Mouse (Mus musculus): ENCODE data around the gene Sned1. TPM values are rescaled to one million over a fixed set of nuclear protein-coding genes. Genes with fewer than 3 reads are reported as not detected.

Sned1 gene
- polyA plus RNA-seq, 1 experiment: 35.2 TPM

DNA sequence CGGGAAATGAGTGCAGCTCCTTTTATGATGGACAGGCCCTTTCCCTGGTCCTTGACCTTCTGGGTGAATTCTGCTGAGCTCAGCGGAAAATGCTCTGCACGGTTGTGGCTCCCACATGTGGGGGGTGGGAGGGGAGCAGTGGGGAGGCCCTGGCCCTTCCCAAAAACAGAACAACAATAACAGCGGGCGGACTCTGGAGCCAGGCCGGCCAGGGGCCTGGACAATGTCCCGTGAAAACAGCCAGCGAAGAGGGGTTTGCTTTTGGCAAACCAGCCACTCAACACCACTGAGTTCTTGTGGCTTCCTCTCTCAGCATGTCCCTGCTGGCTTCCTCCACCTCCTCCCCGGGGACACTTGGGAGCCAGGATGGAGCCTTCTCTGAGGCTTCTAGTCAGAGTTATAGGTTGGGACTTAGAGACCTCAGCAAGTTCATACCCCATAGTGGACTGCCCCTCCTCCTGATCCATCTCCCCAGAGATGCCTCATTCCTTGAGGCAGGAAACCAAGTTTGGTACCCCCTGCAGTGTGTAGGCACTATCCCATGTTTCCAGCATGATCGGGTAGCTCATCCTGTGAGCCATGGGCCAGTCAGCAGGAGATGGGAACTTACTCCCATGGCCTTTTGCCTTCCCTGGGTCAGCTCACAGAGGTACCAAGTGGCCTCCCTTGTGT, 24.0 kb upstream of the Sned1 start:
- TF ChIP-seq CTCF (IDR thresholded peaks at IDR 0.05; ENCODE audit: borderline replicate concordance, insufficient read depth, low read length) (no peak), POLR2A (IDR thresholded peaks at IDR 0.05; ENCODE audit: low read depth, low read length) (no peak)
- H3K27ac ChIP-seq (ENCODE audit: insufficient read depth, low read length): peak overlapping the region; percentile 7
- peaks cover 10% of the 10 kb centered on the region for H3K4me1 ChIP-seq (ENCODE audit: control insufficient read depth, insufficient read depth, low read length)
- H3K4me3 ChIP-seq (ENCODE audit: insufficient read depth, low read length): no peak overlapping the region

DNA sequence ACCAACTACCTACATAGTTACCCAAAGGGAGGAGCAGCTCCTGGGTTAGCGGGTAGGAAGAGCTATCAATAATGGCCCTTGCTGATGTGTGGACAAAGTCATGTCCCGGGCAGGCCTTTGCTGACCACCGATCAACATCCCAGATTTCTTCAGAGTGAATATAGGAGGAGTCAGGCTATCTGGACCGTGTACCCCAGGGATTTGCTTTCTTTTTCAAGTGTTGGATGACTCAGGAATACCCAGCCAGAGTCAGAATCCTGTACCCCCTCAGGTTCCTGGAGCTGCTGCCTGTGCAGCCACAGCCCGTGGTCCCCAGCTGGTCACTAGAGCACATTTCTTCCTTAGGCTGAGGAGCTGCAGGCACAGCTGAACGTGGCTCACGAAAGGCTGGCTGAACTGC, 23.2 kb upstream of the Sned1 start:
- TF ChIP-seq POLR2A (IDR thresholded peaks at IDR 0.05; ENCODE audit: low read depth, low read length): no peak
- no peak for TF ChIP-seq CTCF (IDR thresholded peaks at IDR 0.05; ENCODE audit: borderline replicate concordance, insufficient read depth, low read length)
- Histone ChIP-seq H3K4me3 (ENCODE audit: insufficient read depth, low read length) (no peak overlapping the region), H3K27ac (ENCODE audit: insufficient read depth, low read length) (peak overlapping the region; percentile 3; the same call in 1 of the 2 replicates), H3K4me1 (ENCODE audit: control insufficient read depth, insufficient read depth, low read length) (peaks cover 10% of the 10 kb centered on the region)

DNA sequence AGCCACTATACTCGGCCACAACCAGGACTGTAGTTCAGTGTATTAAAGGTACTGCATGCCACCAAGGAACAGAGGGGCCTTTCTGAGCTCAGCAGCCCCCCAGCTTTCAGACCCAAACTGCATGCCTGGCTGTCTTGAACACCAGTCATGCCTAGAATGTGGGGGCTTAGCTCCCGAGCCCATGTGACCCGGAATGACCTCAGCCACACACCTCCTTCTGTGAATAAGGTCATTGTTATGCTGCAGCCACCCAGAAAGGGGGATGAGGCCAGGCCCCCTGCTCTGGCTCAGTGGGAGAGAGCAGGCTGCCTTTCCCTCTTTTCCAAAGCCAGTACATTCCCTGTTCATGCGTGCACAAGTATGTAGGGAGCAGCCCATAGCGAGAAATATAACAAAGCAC, 21.0 kb upstream of the Sned1 start:
- Histone ChIP-seq H3K4me1 (ENCODE audit: control insufficient read depth, insufficient read depth, low read length) (peaks cover 10% of the 10 kb centered on the region), H3K4me3 (ENCODE audit: insufficient read depth, low read length) (no peak overlapping the region), H3K27ac (ENCODE audit: insufficient read depth, low read length) (no peak overlapping the region)
- TF ChIP-seq POLR2A (IDR thresholded peaks at IDR 0.05; ENCODE audit: low read depth, low read length): no peak
- TF ChIP-seq CTCF (IDR thresholded peaks at IDR 0.05; ENCODE audit: borderline replicate concordance, insufficient read depth, low read length): no peak

DNA sequence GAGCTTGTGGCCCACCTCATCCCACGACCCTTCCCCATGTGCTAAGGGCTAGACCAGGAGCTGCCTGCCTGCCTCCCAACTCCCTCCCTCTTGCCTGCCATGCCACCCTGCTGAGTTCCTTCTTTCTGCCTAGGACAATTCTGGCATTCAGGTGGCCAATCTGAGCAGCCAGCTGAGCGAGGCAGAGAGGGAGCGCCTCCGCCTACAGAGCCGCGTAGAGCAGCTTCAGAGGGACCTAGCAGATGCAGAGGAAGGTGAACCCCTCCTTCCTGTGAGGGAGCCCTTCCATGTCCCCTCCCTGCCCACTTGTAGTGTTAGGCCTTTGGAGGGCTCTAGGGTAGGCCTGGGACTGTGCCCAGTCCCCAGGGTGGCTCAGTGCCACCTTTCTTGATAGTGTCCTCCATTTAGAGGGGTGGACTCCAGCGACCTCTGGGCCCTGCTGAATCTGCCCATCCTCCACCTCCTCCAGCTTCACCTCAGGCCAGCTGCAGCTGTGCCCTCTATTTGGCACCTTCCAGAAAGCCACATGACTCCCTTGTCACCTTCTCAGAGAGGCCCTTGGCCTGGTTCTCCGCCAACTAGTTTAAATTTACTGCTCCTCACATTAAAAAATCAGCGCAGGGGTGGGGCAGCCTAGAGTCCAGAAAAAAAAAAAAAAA, 18.7 kb upstream of the Sned1 start:
- Histone ChIP-seq H3K4me1 (ENCODE audit: control insufficient read depth, insufficient read depth, low read length) (no peaks in the 10 kb centered on the region), H3K27ac (ENCODE audit: insufficient read depth, low read length) (no peak overlapping the region), H3K4me3 (ENCODE audit: insufficient read depth, low read length) (no peak overlapping the region)
- TF ChIP-seq POLR2A (IDR thresholded peaks at IDR 0.05; ENCODE audit: low read depth, low read length): no peak
- no peak for TF ChIP-seq CTCF (IDR thresholded peaks at IDR 0.05; ENCODE audit: borderline replicate concordance, insufficient read depth, low read length)

DNA sequence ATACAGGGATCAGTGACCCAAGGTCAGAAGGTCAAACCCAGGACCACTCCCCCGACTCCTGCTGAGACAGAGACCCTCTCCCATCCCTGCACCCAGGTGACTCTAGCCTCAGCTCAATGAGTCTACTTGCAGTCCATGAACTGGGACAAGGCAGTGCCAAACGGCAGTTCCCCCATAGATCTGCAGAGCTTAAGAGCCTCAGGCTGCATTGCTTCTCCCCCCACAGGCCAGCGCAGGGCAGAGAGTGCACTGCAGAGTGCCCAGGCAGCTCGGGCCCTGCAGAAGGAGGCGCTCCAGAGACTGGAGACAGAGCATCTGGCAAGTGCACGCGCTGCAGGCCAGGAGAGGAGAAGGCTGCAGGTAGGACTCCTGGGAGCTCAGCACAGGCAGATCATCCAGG, 18.1 kb upstream of the Sned1 start:
- TF ChIP-seq CTCF (IDR thresholded peaks at IDR 0.05; ENCODE audit: borderline replicate concordance, insufficient read depth, low read length) (no peak), POLR2A (IDR thresholded peaks at IDR 0.05; ENCODE audit: low read depth, low read length) (no peak)
- Histone ChIP-seq H3K4me1 (ENCODE audit: control insufficient read depth, insufficient read depth, low read length) (no peaks in the 10 kb centered on the region), H3K27ac (ENCODE audit: insufficient read depth, low read length) (no peak overlapping the region), H3K4me3 (ENCODE audit: insufficient read depth, low read length) (no peak overlapping the region)

DNA sequence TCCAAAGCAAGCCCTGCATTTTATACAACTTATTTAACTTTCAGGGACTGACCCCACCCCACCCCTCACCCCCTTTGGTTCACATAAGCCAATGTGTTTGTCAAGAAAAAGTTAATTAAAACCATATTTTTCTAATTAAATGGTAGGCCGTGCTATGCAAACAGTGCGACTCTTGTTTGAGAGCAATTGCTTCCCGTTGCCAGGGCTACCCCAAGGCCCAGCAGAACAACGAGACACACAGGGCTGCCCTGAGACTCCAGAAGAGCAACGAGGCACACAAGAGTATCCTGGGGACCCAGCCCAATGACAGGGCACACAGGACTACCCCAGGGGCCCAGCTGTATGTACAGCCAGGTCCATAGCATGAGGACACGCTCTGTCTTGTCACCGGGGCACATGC, 14.9 kb upstream of the Sned1 start:
- TF ChIP-seq POLR2A (IDR thresholded peaks at IDR 0.05; ENCODE audit: low read depth, low read length) (no peak), CTCF (IDR thresholded peaks at IDR 0.05; ENCODE audit: borderline replicate concordance, insufficient read depth, low read length) (no peak)
- H3K4me1 ChIP-seq (ENCODE audit: control insufficient read depth, insufficient read depth, low read length): no peaks in the 10 kb centered on the region
- no peak overlapping the region for H3K27ac ChIP-seq (ENCODE audit: insufficient read depth, low read length)
- no peak overlapping the region for H3K4me3 ChIP-seq (ENCODE audit: insufficient read depth, low read length)

DNA sequence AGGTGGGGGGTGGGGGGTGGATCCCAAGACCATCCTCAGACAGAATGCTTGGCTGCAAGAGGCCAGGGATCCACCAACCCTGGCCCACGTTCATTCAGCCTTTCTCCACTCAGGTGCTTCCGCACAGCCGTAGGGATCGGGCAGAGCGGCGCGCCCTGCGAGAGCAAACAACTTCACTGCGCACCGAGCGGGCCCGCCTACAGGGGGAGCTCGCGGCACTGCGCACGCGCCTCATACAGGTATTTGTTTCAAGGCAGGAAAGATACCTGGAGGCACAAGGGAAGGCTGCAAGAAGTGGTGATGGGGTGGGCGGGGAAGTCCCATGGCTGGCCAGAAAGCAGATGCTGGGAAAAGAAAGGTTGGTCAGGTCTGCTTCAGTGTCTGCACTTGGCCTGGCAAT, 11.7 kb upstream of the Sned1 start:
- Histone ChIP-seq H3K27ac (ENCODE audit: insufficient read depth, low read length) (no peak overlapping the region), H3K4me1 (ENCODE audit: control insufficient read depth, insufficient read depth, low read length) (no peaks in the 10 kb centered on the region; the same call in 1 of the 2 replicates), H3K4me3 (ENCODE audit: insufficient read depth, low read length) (no peak overlapping the region)
- TF ChIP-seq POLR2A (IDR thresholded peaks at IDR 0.05; ENCODE audit: low read depth, low read length) (no peak), CTCF (IDR thresholded peaks at IDR 0.05; ENCODE audit: borderline replicate concordance, insufficient read depth, low read length) (peak; percentile 42; the same call in 1 of the 2 replicates)

DNA sequence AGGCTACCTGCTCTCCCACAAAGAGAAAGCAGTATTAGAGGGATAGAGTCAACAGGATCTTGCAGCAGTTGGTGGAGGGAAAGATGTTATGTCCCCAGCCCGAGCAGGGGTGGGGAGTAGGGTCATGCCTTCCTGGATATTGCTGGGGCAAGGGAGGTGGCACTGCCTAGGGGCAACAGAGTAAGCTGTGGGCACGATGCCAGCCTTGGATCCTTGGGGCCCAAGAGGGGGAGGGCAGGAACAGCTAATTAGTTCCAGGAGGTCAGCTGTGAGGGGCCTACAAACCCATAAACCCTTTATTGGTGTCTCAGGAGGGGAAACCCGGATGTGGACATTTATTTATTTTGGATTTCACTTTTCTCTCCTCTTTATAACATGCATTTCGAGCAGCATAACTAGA, 10.4 kb upstream of the Sned1 start:
- H3K4me3 ChIP-seq (ENCODE audit: insufficient read depth, low read length): no peak overlapping the region
- H3K4me1 ChIP-seq (ENCODE audit: control insufficient read depth, insufficient read depth, low read length): no peaks in the 10 kb centered on the region; the same call in 1 of the 2 replicates
- no peak overlapping the region for H3K27ac ChIP-seq (ENCODE audit: insufficient read depth, low read length)
- no peak for TF ChIP-seq CTCF (IDR thresholded peaks at IDR 0.05; ENCODE audit: borderline replicate concordance, insufficient read depth, low read length)

DNA sequence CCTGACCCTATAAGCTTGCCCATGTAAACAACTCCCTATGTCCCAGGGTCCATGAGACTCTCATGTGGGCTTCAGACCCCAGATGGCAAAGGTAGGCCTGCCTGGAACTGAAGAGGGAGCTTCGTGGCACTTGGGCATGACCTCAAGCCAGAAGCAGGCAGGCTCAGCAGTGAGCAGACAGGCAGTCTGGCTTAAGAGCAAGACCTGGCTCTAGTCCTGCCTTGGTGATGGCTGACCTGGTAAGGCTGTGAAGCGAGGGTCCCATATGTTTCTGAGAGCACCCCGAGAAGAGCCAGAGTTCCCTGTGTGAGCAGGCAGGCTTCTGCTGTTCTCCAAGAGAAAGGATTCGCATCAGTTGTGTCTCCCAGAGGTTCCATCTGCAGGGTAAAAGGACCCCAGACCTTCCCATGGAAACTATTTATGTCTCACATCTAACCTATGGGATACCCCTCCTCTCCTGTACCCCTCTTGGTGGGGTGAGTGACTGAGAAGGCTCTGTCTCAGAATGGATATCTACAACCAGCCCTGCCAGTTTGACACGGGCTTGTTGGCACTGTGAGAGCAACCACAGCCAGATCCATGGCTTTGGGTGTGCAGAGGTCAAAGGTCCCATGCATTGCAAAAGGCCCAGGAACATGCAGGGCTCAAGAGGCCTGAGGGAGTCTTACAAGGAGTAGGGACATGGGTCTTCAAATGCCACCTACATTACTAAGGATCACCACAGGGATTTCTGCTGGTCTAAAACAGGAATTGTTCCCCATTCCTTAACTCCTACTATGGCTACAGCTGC, 9.7 kb upstream of the Sned1 start:
- Histone ChIP-seq H3K4me3 (ENCODE audit: insufficient read depth, low read length) (no peak overlapping the region), H3K27ac (ENCODE audit: insufficient read depth, low read length) (no peak overlapping the region), H3K4me1 (ENCODE audit: control insufficient read depth, insufficient read depth, low read length) (no peaks in the 10 kb centered on the region; the same call in 1 of the 2 replicates)
- TF ChIP-seq CTCF (IDR thresholded peaks at IDR 0.05; ENCODE audit: borderline replicate concordance, insufficient read depth, low read length): no peak
- no peak for TF ChIP-seq POLR2A (IDR thresholded peaks at IDR 0.05; ENCODE audit: low read depth, low read length)
